Mouse (Mus musculus): ENCODE data around the gene Scgb2b11. TPM values are rescaled to one million over a fixed set of nuclear protein-coding genes. Genes with fewer than 3 reads are reported as not detected.
"Not testable (repeated sequence)": the region's sequence is repeated elsewhere in the genome, so short reads cannot be mapped to it uniquely, and the experiment has no call there.

The Scgb2b11 gene
- not detected in 2 replicates for polyA plus RNA-seq (2016; fragmentation: Nextera tagmentation; extraction: Ambion mirVana)

- not testable (repeated sequence) for H3K4me1 ChIP-seq
- WGBS: 89% methylated on average over 2 of the region's 2 CpGs
Observed at GRCm38 (mm10) chr7:32211045-32211444, at the start of gene Scgb2b11. Gene Scgb2b11, minus strand, starts transcription at chr7:32211145.

DNA sequence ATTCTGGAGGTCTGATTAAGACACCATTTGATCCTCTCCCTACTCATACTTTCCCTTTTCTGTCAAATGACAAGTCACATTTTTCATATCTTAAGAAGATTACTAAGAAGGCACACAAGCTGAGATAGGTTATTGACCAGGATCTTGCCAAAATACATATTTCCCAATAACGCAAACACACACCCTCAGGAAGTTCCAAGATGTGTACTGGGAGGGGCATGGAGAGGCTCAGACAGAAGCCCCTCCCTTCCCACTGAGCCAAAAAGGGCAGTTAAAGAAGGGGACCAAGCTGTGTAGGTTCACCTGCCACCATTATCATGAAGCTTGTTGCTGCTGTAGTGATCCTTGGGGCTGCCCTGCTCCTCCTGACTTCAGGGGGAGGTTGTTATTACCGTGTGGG is 11.6 kb upstream of the Scgb2b11 start, which contains the start of gene Scgb1b11:
TSS of gene Scgb1b11 (plus strand) at position 301 of the 400 bp plus-strand sequence.
- no CpG with 5 or more reads among the region's 2 CpGs for WGBS
- H3K4me3 ChIP-seq; H3K9me3 ChIP-seq (replicated peaks); H3K27me3 ChIP-seq (ENCODE audit: low read depth, poor library complexity, severe bottlenecking); H3K36me3 ChIP-seq; H3K27ac ChIP-seq (replicated peaks); H3K4me1 ChIP-seq; DNase-seq (ENCODE audit: low spot score): not testable (repeated sequence)

More at GRCm38 (mm10) chr7:32211045-32211444, at the start of gene Scgb2b11:
- not testable (repeated sequence) for H3K27ac ChIP-seq (replicated peaks); DNase-seq (ENCODE audit: low spot score); H3K36me3 ChIP-seq; H3K4me3 ChIP-seq; H3K9me3 ChIP-seq (replicated peaks); H3K27me3 ChIP-seq (ENCODE audit: low read depth, poor library complexity, severe bottlenecking)

Other genes starting within 250 kb of the Scgb2b11 start
- gene Scgb1b10, start 110.3 kb downstream of the Scgb2b11 start, polyA plus RNA-seq (2016; fragmentation: Nextera tagmentation; extraction: Ambion mirVana): not detected in 2 replicates
- gene Scgb1b11, start 11.7 kb upstream of the Scgb2b11 start, polyA plus RNA-seq (2016; fragmentation: Nextera tagmentation; extraction: Ambion mirVana): not detected in 2 replicates
- not detected in 2 replicates for gene Scgb2b12, start 116.1 kb upstream of the Scgb2b11 start, polyA plus RNA-seq (2016; fragmentation: Nextera tagmentation; extraction: Ambion mirVana)
- gene Scgb1b12, start 123.0 kb upstream of the Scgb2b11 start, polyA plus RNA-seq (2016; fragmentation: Nextera tagmentation; extraction: Ambion mirVana): not detected in 2 replicates
- gene Scgb1b29, start 230.4 kb upstream of the Scgb2b11 start, polyA plus RNA-seq (2016; fragmentation: Nextera tagmentation; extraction: Ambion mirVana): not detected in 2 replicates

Data from midbrain, embryonic 10.5 days (tissue).